Mouse (Mus musculus) CH12.LX (cell line): Measurements from ENCODE around the gene Aldh3b1. TPM values are rescaled to one million over a fixed set of nuclear protein-coding genes. Genes with fewer than 3 reads are reported as not detected.

Experiments
- DNase-seq: peaks from one replicate; pipeline ENCODE4 v3.0.0-alpha.2; 2013; ENCODE audit errors: extremely low read depth
- H3K27ac ChIP-seq: 2 replicates; pipeline ENCODE4 v1.5.1; 2012; ENCODE audit warnings: low read depth, mild to moderate bottlenecking, control low read depth, moderate library complexity; ENCODE audit not compliant: insufficient read depth
- H3K27me3 ChIP-seq: replicated peaks from 2 replicates; pipeline ENCODE3; 2012; ENCODE audit warnings: inconsistent platforms
- H3K36me3 ChIP-seq, 2 experiments: replicated peaks in 1 of 2; 2 replicates each; pipeline versions ENCODE3 to v1.6.1; 2012; ENCODE audit warnings: inconsistent platforms in 1 of 2, low read length in 1 of 2, mild to moderate bottlenecking in 1 of 2, mixed read lengths in 1 of 2, moderate library complexity in 1 of 2; ENCODE audit not compliant: control insufficient read depth in 1 of 2, insufficient read depth in 1 of 2
- H3K4me1 ChIP-seq, 2 experiments: 2 replicates each; pipeline ENCODE4 v1.6.1; 2012; ENCODE audit warnings: inconsistent platforms in 1 of 2, moderate library complexity in 1 of 2; ENCODE audit not compliant: insufficient read depth in 2 of 2, control insufficient read depth in 1 of 2
- H3K4me2 ChIP-seq: 2 replicates; pipeline ENCODE4 v1.6.1; 2012; ENCODE audit warnings: low read depth, mild to moderate bottlenecking, control low read depth; ENCODE audit not compliant: poor library complexity, insufficient read depth, severe bottlenecking
- H3K4me3 ChIP-seq, 3 experiments: fragments of 150-350 bp in 1 of 3; sonication (generic) in 1 of 3; replicated peaks in 1 of 3; 2 replicates each; pipeline versions ENCODE3 to v1.5.1; 2011 to 2012; ENCODE audit warnings: low read depth in 2 of 3, low read length in 2 of 3, mild to moderate bottlenecking in 2 of 3, moderate library complexity in 2 of 3, control low read depth in 1 of 3, improper control_type of control experiment in 1 of 3, inconsistent platforms in 1 of 3, mixed read lengths in 1 of 3; ENCODE audit not compliant: poor library complexity in 1 of 3
- H3K79me2 ChIP-seq: replicated peaks from 2 replicates; pipeline ENCODE4 v1.6.1; 2012; ENCODE audit warnings: mild to moderate bottlenecking, moderate library complexity; ENCODE audit not compliant: control insufficient read depth, poor library complexity, insufficient read depth, severe bottlenecking; ENCODE audit errors: extremely low read depth
- H3K9ac ChIP-seq: 2 replicates; pipeline ENCODE4 v1.6.1; 2012; ENCODE audit warnings: low read depth, mild to moderate bottlenecking, control low read depth, moderate library complexity; ENCODE audit not compliant: insufficient read depth
- H3K9me3 ChIP-seq: replicated peaks from 2 replicates; pipeline ENCODE3; 2012; ENCODE audit warnings: low read length, inconsistent platforms, mixed read lengths
- BHLHE40 ChIP-seq: IDR thresholded peaks from 2 replicates; pipeline ENCODE4 v1.6.1; 2011; ENCODE audit warnings: mild to moderate bottlenecking, low read depth, low read length, improper control_type of control experiment
- CHD2 ChIP-seq: IDR thresholded peaks from 2 replicates; pipeline ENCODE4 v1.6.1; 2011; ENCODE audit warnings: low read length, improper control_type of control experiment
- JUN ChIP-seq: IDR thresholded peaks from 2 replicates; pipeline ENCODE4 v1.6.1; 2011; ENCODE audit warnings: low read depth, mild to moderate bottlenecking, low read length, improper control_type of control experiment, moderate library complexity; ENCODE audit not compliant: insufficient read depth
- KAT2A ChIP-seq: IDR thresholded peaks from 2 replicates; pipeline ENCODE4 v1.6.1; 2012; ENCODE audit warnings: low read length, improper control_type of control experiment, inconsistent platforms; ENCODE audit not compliant: insufficient replicate concordance
- MAZ ChIP-seq: IDR thresholded peaks from 2 replicates; pipeline ENCODE4 v1.6.1; 2012; ENCODE audit warnings: low read depth, mild to moderate bottlenecking, inconsistent platforms, low read length, improper control_type of control experiment, moderate library complexity
- MEF2A ChIP-seq: IDR thresholded peaks from 2 replicates; pipeline ENCODE4 v1.6.1; 2014; ENCODE audit warnings: low read depth, mild to moderate bottlenecking, inconsistent platforms, low read length, improper control_type of control experiment, borderline replicate concordance
- MXI1 ChIP-seq: IDR thresholded peaks from 2 replicates; pipeline ENCODE4 v1.6.1; 2011; ENCODE audit warnings: mild to moderate bottlenecking, low read depth, low read length, improper control_type of control experiment
- MYC ChIP-seq: IDR thresholded peaks from 2 replicates; pipeline ENCODE4 v1.6.1; 2011; ENCODE audit warnings: low read depth, mild to moderate bottlenecking, improper control_type of control experiment, low read length
- NELFE ChIP-seq: IDR thresholded peaks from 2 replicates; pipeline ENCODE4 v1.6.1; 2011; ENCODE audit warnings: low read depth, low read length, improper control_type of control experiment
- NRF1 ChIP-seq: IDR thresholded peaks from 2 replicates; pipeline ENCODE4 v1.6.1; 2014; ENCODE audit warnings: low read depth, mild to moderate bottlenecking, inconsistent platforms, low read length, improper control_type of control experiment, moderate library complexity
- POLR2A ChIP-seq: IDR thresholded peaks from 2 replicates; pipeline ENCODE4 v1.6.1; 2011; ENCODE audit warnings: low read depth, mild to moderate bottlenecking, improper control_type of control experiment, low read length
- POLR2AphosphoS2 ChIP-seq: IDR thresholded peaks from 2 replicates; pipeline ENCODE4 v1.6.1; 2011; ENCODE audit warnings: low read depth, low read length, improper control_type of control experiment
- SIN3A ChIP-seq: IDR thresholded peaks from 2 replicates; pipeline ENCODE4 v1.6.1; 2012; ENCODE audit warnings: low read length, improper control_type of control experiment, inconsistent platforms
- SMC3 ChIP-seq: IDR thresholded peaks from 2 replicates; pipeline ENCODE4 v1.6.1; 2011; ENCODE audit warnings: low read depth, low read length, improper control_type of control experiment
- TBP ChIP-seq: conservative IDR thresholded peaks from 2 replicates; pipeline ENCODE4 v1.6.1; 2011; ENCODE audit warnings: low read depth, low read length, improper control_type of control experiment
- TCF12 ChIP-seq: IDR thresholded peaks from 2 replicates; pipeline ENCODE4 v1.6.1; 2014; ENCODE audit warnings: low read depth, mild to moderate bottlenecking, inconsistent platforms, low read length, improper control_type of control experiment
- ZMIZ1 ChIP-seq: IDR thresholded peaks from 2 replicates; pipeline ENCODE4 v1.6.1; 2012; ENCODE audit warnings: low read depth, mild to moderate bottlenecking, inconsistent platforms, low read length, improper control_type of control experiment
- dilution Hi-C: fragments of 300-500 bp; cut with MboI; formaldehyde crosslinking; loops from 2 replicates; pipeline ENCODE4 v1.14.3; 2020; ENCODE audit warnings: low sequenced_read_pairs; ENCODE audit not compliant: extremely low pct_unique_long_range_greater_than_20kb, extremely low pct_ligation_motif_present
- in situ Hi-C: fragments of 300-500 bp; cut with MboI; formaldehyde crosslinking; loops from 3 replicates; pipeline ENCODE4 v1.14.3; 2019; ENCODE audit warnings: low sequenced_read_pairs, low pct_ligation_motif_present, low pct_unique_long_range_greater_than_20kb, mixed read lengths
- polyA plus RNA-seq: library from polyadenylated mRNA; unstranded; fragments of >175 nt; gene quantifications from 2 replicates; pipeline ENCODE4 v1.2.1, GENCODE M21; 2012; ENCODE audit warnings: low read depth; ENCODE audit not compliant: insufficient read length
- total RNA-seq, 2 experiments: library from RNA; depleted of rRNA; stranded (reverse); fragments of 300-350 nt in 1 of 2; fragments of >200 nt in 1 of 2; gene quantifications; 2 replicates each; pipeline ENCODE4 v1.2.3; 2012 to 2014

Aldh3b1 gene
- total and polyA plus RNA-seq, 3 experiments = 5.9 to 8.1 (median 8.1) TPM

GRCm38 (mm10) chr19:3906795-3907786, 22.5 kb downstream of the Aldh3b1 start, which contains the start of gene Tcirg1:
Gene Tcirg1, minus strand, starts transcription at chr19:3907133.
- H3K4me3 ChIP-seq = peak within 1 kb of the TSS; percentile 75 to 92 (median 90)
- peak within 1 kb of the TSS; percentile 71 for H3K9ac ChIP-seq
- H3K27ac ChIP-seq = peak within 1 kb of the TSS; percentile 13; the same call in 1 of the 2 replicates
- peaks cover 10 to 53% of the 10 kb centered on the region in 2 experiments for H3K4me1 ChIP-seq
- peak within 1 kb of the TSS; percentile 84 for H3K4me2 ChIP-seq
- no peaks in the 10 kb centered on the region for H3K27me3 ChIP-seq
- dilution Hi-C loops = no loop called here
- peaks cover 7% of the 10 kb centered on the region for H3K79me2 ChIP-seq
- peaks cover 54 to 69% of the 10 kb centered on the region in 2 experiments for H3K36me3 ChIP-seq
- peak; percentile 62; the same call in 1 of the 2 replicates for TF ChIP-seq TCF12
- TF ChIP-seq JUN = no peak
- peak; percentile 70 for TF ChIP-seq CHD2
- peak; percentile 15; the same call in 1 of the 2 replicates for TF ChIP-seq MEF2A
- 0 out of 2 replicates have a peak, but pooled peaks have one; percentile 48 for TF ChIP-seq MAZ
- TF ChIP-seq SMC3 = no peak
- TF ChIP-seq POLR2AphosphoS2 = peak; percentile 72; the same call in 1 of the 2 replicates
- TF ChIP-seq MXI1 = peak; percentile 58
- peak; percentile 52; the same call in 1 of the 2 replicates for TF ChIP-seq NELFE
- 0 out of 2 replicates have a peak, but pooled peaks have one; percentile 16 for TF ChIP-seq MYC
- TF ChIP-seq KAT2A = no peak
- peak; percentile 74 for TF ChIP-seq POLR2A
- TF ChIP-seq TBP = 0 out of 2 replicates have a peak, but pooled peaks have one; percentile 6
- peak; percentile 85 for TF ChIP-seq SIN3A
- peak; percentile 80 for TF ChIP-seq ZMIZ1
- DNase-seq = peak; percentile 66
- no peaks in the 10 kb centered on the region for H3K9me3 ChIP-seq
- in situ Hi-C loops = loop anchor here (5.0 kb wide), 1 partner anchor 35 kb away; no protein-coding TSS in a partner anchor

GRCm38 (mm10) chr19:3906326-3906725, 23.3 kb downstream of the Aldh3b1 start:
- dilution Hi-C loops = no loop called here
- Histone ChIP-seq H3K36me3 (peaks cover 59 to 74% of the 10 kb centered on the region in 2 experiments), H3K79me2 (peaks cover 4% of the 10 kb centered on the region), H3K27me3 (no peaks in the 10 kb centered on the region), H3K4me2 (peak overlapping the region; percentile 84), H3K4me3 (peak overlapping the region; percentile 75 to 92 (median 90)), H3K27ac (peak overlapping the region; percentile 13; the same call in 1 of the 2 replicates), H3K4me1 (peaks cover 6 to 50% of the 10 kb centered on the region in 2 experiments), H3K9ac (peak overlapping the region; percentile 71), H3K9me3 (no peaks in the 10 kb centered on the region)
- DNase-seq = no peak
- in situ Hi-C loops = loop anchor here (5.0 kb wide), 1 partner anchor 36 kb away; no protein-coding TSS in a partner anchor
- TF ChIP-seq NRF1 (no peak), BHLHE40 (no peak)
